Comparison of ENCODE assay signal across 9 mouse cellular contexts in genomic region chr8:11779844-11780634, GRCm38 (mm10). TPM values are rescaled to one million over a fixed set of nuclear protein-coding genes. Genes with fewer than 3 reads are reported as not detected.
DNase-seq lines count a peak whose midpoint lies in the region; ATAC-seq and TF ChIP-seq lines count a peak whose summit lies in the region.
"Had no signal": no experiment of that assay in that cellular context is flagged by ENCODE, and none has a peak within 500 bp of the region (broad histone marks: within the 10 kb centered on the region; RNA-seq: fewer than 3 reads in every experiment).

No protein-coding gene starts in this region.

- ATAC-seq in forebrain, embryonic 16.5 days: peak; percentile 54
- ATAC-seq in kidney, postnatal 0 days (replicated peaks; ENCODE audit: low FRiP score, low read depth): no peak; the same call in 1 of the 2 replicates
- ATAC-seq in megakaryocyte, adult 5-6 weeks (ENCODE audit: poor library complexity, severe bottlenecking): 0 out of 2 replicates have a peak, but pooled peaks have one; percentile 49

- peak; percentile 15 to 45 for DNase-seq in adrenal gland, postnatal 36 days
- DNase-seq in adrenal gland, adult 8-10 months: no peak
- peak; percentile 9 for DNase-seq in CD4-positive, CD25-positive, alpha-beta regulatory T cell, adult 2 months (ENCODE audit: low read depth, low spot score)
- no peak for DNase-seq in kidney, postnatal 0 days (ENCODE audit: low spot score)
- DNase-seq in gastrocnemius, postnatal 36 days: no peak
- DNase-seq in layer of hippocampus, adult 8-10 months (ENCODE audit: low spot score in 2 of 2): no peak

- H3K4me2 ChIP-seq in forebrain, embryonic 16.5 days (ENCODE audit: low read length): no peak overlapping the region
- H3K4me2 ChIP-seq in kidney, postnatal 0 days (ENCODE audit: low read length): peak overlapping the region; percentile 39

- no peaks in the 10 kb centered on the region for H3K27me3 ChIP-seq in forebrain, embryonic 16.5 days (replicated peaks; ENCODE audit: control insufficient read depth, insufficient read depth, low read length)
- H3K27me3 ChIP-seq in kidney, postnatal 0 days (ENCODE audit: insufficient read depth, low read length): no peaks in the 10 kb centered on the region

- H3K9me3 ChIP-seq in forebrain, embryonic 16.5 days (ENCODE audit: control insufficient read depth, low read length): no peaks in the 10 kb centered on the region
- H3K9me3 ChIP-seq in kidney, postnatal 0 days (replicated peaks; ENCODE audit: low read length): no peaks in the 10 kb centered on the region

- no peak overlapping the region for H3K4me3 ChIP-seq in forebrain, embryonic 16.5 days (replicated peaks; ENCODE audit: low read length)
- H3K4me3 ChIP-seq in kidney, postnatal 0 days (replicated peaks; ENCODE audit: low read depth, low read length): peak overlapping the region; percentile 26
- H3K4me3 ChIP-seq: myocyte had no signal

- peaks cover 11% of the 10 kb centered on the region for H3K36me3 ChIP-seq in forebrain, embryonic 16.5 days (ENCODE audit: control insufficient read depth, insufficient read depth)
- peaks cover 22% of the 10 kb centered on the region for H3K36me3 ChIP-seq in kidney, postnatal 0 days (ENCODE audit: insufficient read depth, low read length)

- no peak overlapping the region for H3K9ac ChIP-seq in forebrain, embryonic 16.5 days (replicated peaks; ENCODE audit: low read depth, low read length)
- H3K9ac ChIP-seq in kidney, postnatal 0 days (ENCODE audit: low read depth, low read length): 0 out of 2 replicates have a peak overlapping the region, but pooled peaks have one; percentile 0

- peak overlapping the region; percentile 26; the same call in 1 of the 2 replicates for H3K27ac ChIP-seq in forebrain, embryonic 16.5 days (ENCODE audit: low read length)
- peak overlapping the region; percentile 84 for H3K27ac ChIP-seq in kidney, postnatal 0 days

- TF ChIP-seq CTCF in kidney, postnatal 0 days (IDR thresholded peaks at IDR 0.05; ENCODE audit: low read depth): no peak

- intact Hi-C loops in gastrocnemius, postnatal 36 days (cut with DNase I): no loop called here

- peaks cover 26% of the 10 kb centered on the region for H3K4me1 ChIP-seq in forebrain, embryonic 16.5 days (replicated peaks; ENCODE audit: control insufficient read depth, insufficient read depth, low read length)
- H3K4me1 ChIP-seq in kidney, postnatal 0 days (replicated peaks; ENCODE audit: insufficient read depth, low read length): peaks cover 22% of the 10 kb centered on the region; the same call in 1 of the 2 replicates

- WGBS in forebrain, embryonic 16.5 days: 73% methylated on average over 10 of the region's 10 CpGs
- 60% methylated on average over 10 of the region's 10 CpGs for WGBS in kidney, postnatal 0 days

RNA-seq across cellular contexts. Expression of gene Arhgef7, which starts 52.5 kb away (rescaled TPM):
- 10 to 100 TPM; 40.7 to 45.5 TPM for total RNA-seq in adrenal gland, postnatal 36 days (2021)
- 10 to 100 TPM; 40.3 to 56.7 (median 46.7) TPM for total RNA-seq in adrenal gland, adult 8-10 months (2022)
- polyA plus RNA-seq in forebrain, embryonic 16.5 days (2015; fragmentation: Nextera tagmentation; extraction: Ambion mirVana): 71.0 and 77.3 TPM in 2 replicates
- 27.3 and 29.0 TPM in 2 replicates for polyA plus RNA-seq in kidney, postnatal 0 days (2015; fragmentation: Nextera tagmentation; extraction: Ambion mirVana)
- 39.5 and 48.5 TPM in 2 replicates for total RNA-seq in megakaryocyte, adult 5-6 weeks (2015)
- 25.0 and 27.0 TPM in 2 replicates for total RNA-seq in megakaryocyte, adult 5-6 weeks (2017)
- 10 to 100 TPM; 42.7 to 53.9 TPM for total RNA-seq in gastrocnemius, postnatal 36 days (2021)
- total RNA-seq in layer of hippocampus, adult 8-10 months (2022): 100 to 1,000 TPM; 103 to 127 (median 110) TPM

Comparison
In these comparisons a context has a peak if more than half of its experiments do, and no peak if none do; other contexts are left out.
1. DNase-seq: peak in adrenal gland, postnatal 36 days (2 of 2) and CD4-positive, CD25-positive, alpha-beta regulatory T cell, adult 2 months (single experiment); none in adrenal gland, adult 8-10 months (single experiment), kidney, postnatal 0 days (single experiment), gastrocnemius, postnatal 36 days (0 of 2) and layer of hippocampus, adult 8-10 months (0 of 2).